Mouse (Mus musculus) cerebellum, adult 2 months (tissue): ENCODE data around the gene Macf1.

Experiments used
- CTCF ChIP-seq: fragments of 200-500 bp; IDR thresholded peaks from 2 replicates; pipeline ENCODE4 v1.5.1; 2011; ENCODE audit warnings: low read depth, mild to moderate bottlenecking, control low read depth, low read length, moderate library complexity, borderline replicate concordance; ENCODE audit not compliant: insufficient read depth
- POLR2A ChIP-seq: fragments of 200-500 bp; IDR thresholded peaks from 2 replicates; pipeline ENCODE4 v1.6.1; 2011; ENCODE audit warnings: low read length, control low read depth, borderline replicate concordance; ENCODE audit not compliant: insufficient read depth

DNA sequence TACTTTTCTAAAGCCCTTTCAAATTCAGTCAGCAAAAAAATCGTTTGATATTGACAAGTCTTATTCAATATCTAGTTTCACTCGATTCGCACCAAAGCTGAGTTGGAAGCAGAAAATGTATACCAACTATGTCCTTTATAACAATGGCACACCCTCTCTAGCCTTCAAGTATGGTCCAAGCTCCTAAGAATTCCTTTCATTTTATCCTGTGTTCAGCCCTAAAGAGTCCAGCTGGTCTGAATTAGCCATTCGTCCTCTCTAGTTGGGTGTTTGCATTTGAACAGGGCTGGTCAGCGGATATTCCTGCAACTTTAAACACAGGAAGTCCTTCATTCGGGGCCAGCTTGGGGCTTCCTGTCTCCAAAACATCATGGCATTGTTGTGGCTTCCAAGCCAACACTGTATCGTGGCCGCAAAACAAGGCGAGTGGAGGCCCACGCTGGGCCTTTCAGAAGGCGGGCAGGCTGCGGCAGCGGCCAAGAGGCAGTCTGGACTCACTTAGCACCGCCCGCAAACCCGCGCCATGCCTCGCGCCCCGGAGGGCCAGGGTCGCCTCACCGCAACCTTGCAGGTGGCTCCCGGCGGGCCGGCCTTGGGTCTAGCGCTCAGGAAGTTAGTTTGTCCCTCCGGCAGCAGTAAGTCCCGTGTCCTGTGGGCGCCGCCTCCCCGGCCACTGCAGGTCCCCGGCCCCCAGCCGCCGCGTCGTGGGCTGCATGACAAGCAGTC is 273.0 kb downstream of the Macf1 start:
- TF ChIP-seq CTCF = no peak
- TF ChIP-seq POLR2A = no peak
